In the genomic region with DNA sequence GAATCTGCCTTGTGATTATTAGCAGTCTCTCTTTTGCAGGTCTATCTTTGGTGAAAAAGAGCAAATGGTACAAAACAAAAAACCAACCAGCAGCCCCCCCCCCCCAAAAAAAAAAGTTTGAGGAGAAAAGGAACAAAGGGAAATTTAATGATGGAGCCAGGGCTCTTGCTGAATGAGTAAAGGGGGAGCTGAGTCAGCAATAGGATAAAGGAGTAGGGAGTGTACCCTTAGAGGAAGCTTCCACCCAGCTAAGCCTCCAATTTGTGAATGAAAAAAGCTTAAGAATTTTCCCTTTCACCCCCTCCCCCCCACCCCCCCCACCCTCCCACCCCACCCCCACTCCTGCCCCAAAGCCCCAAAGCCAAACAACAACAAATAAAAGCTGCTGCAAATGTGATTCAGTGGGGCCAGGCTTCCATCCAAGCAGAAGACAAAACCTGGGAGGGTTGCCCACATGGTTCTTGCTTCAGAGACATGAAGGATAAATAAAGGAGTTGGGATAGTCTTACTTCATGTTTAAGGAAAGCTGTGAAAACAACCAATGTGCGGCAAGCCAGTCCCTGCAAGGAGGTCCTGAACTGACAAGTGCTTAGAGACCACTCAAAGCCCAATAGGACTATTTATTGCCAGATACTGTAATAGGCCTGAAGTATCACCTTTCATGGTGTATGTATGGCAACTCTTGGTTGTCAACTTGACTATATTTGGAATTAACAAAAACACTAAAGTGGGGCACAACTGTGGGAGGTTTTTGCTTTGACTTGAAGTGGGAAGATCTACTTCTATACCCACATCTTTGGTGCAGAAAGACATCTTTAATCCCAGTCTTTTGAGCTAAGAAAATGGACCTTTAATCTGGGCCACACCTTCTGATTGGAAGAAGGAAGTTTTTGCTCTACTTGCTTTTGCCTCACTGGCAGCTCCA, we compare ENCODE assay signal across 23 mouse cellular contexts. TPM values are rescaled to one million over a fixed set of nuclear protein-coding genes. Genes with fewer than 3 reads are reported as not detected.
A peak's percentile ranks its signal among the peaks of the same experiment; 100 is the strongest.
DNase-seq lines count a peak whose midpoint lies in the region; ATAC-seq and TF ChIP-seq lines count a peak whose summit lies in the region.
"Had no signal": no experiment of that assay in that cellular context is flagged by ENCODE, and none has a peak within 500 bp of the region (broad histone marks: within the 10 kb centered on the region; RNA-seq: fewer than 3 reads in every experiment).

No protein-coding gene starts in this region.

- H3K9ac ChIP-seq in forebrain, embryonic 15.5 days (replicated peaks) = no peak overlapping the region
- no peak overlapping the region for H3K9ac ChIP-seq in forebrain, embryonic 14.5 days (ENCODE audit: low read length)
- no peak overlapping the region for H3K9ac ChIP-seq in midbrain, embryonic 11.5 days (ENCODE audit: low read length)
- no peak overlapping the region for H3K9ac ChIP-seq in midbrain, embryonic 13.5 days (replicated peaks)
- H3K9ac ChIP-seq in ES-Bruce4 (ENCODE audit: low read depth, poor library complexity, severe bottlenecking) = no peak overlapping the region; the same call in 1 of the 2 replicates
- H3K9ac ChIP-seq in midbrain, embryonic 15.5 days = no peak overlapping the region
- H3K9ac ChIP-seq: embryonic facial prominence, embryonic 15.5 days; hindbrain, embryonic 14.5 days; intestine, embryonic 15.5 days; limb, embryonic 12.5 days; liver, embryonic 13.5 days; lung, embryonic 14.5 days; neural tube, embryonic 15.5 days had no signal

- no peak for TF ChIP-seq POLR2A in ES-Bruce4 (IDR thresholded peaks at IDR 0.05; ENCODE audit: insufficient read depth, low read length)

- H3K4me3 ChIP-seq in forebrain, embryonic 15.5 days = no peak overlapping the region
- H3K4me3 ChIP-seq in forebrain, embryonic 14.5 days (ENCODE audit: low read depth, low read length) = no peak overlapping the region
- H3K4me3 ChIP-seq in midbrain, embryonic 11.5 days (ENCODE audit: low read depth, low read length) = no peak overlapping the region
- no peak overlapping the region for H3K4me3 ChIP-seq in midbrain, embryonic 13.5 days (replicated peaks)
- H3K4me3 ChIP-seq in ES-Bruce4 (ENCODE audit: low read depth, low read length) = no peak overlapping the region
- no peak overlapping the region for H3K4me3 ChIP-seq in left cerebral cortex, adult 2 months
- no peak overlapping the region for H3K4me3 ChIP-seq in midbrain, embryonic 15.5 days
- H3K4me3 ChIP-seq: embryonic facial prominence, embryonic 15.5 days; forebrain, embryonic 10.5 days; heart, adult 2 months; intestine, embryonic 15.5 days; limb, embryonic 12.5 days; liver, embryonic 13.5 days; neural tube, embryonic 15.5 days had no signal

- H3K27ac ChIP-seq in forebrain, embryonic 15.5 days (replicated peaks) = no peak overlapping the region
- no peak overlapping the region for H3K27ac ChIP-seq in forebrain, embryonic 14.5 days (ENCODE audit: low read depth, low read length)
- no peak overlapping the region for H3K27ac ChIP-seq in midbrain, embryonic 11.5 days (ENCODE audit: low read depth, low read length)
- H3K27ac ChIP-seq in midbrain, embryonic 13.5 days = no peak overlapping the region
- H3K27ac ChIP-seq in ES-Bruce4 (ENCODE audit: insufficient read depth, low read length) = peak overlapping the region; percentile 99
- no peak overlapping the region for H3K27ac ChIP-seq in left cerebral cortex, adult 2 months
- H3K27ac ChIP-seq in midbrain, embryonic 15.5 days = no peak overlapping the region
- H3K27ac ChIP-seq: embryonic facial prominence, embryonic 15.5 days; forebrain, embryonic 10.5 days; heart, adult 2 months; hindbrain, embryonic 14.5 days; intestine, embryonic 15.5 days; limb, embryonic 12.5 days; liver, embryonic 13.5 days; neural tube, embryonic 15.5 days had no signal

- no peaks in the 10 kb centered on the region for H3K27me3 ChIP-seq in forebrain, embryonic 15.5 days
- no peaks in the 10 kb centered on the region for H3K27me3 ChIP-seq in forebrain, embryonic 14.5 days (replicated peaks; ENCODE audit: control insufficient read depth, insufficient read depth, low read length)
- H3K27me3 ChIP-seq in midbrain, embryonic 11.5 days (ENCODE audit: control insufficient read depth, insufficient read depth, low read length) = no peaks in the 10 kb centered on the region
- H3K27me3 ChIP-seq in midbrain, embryonic 13.5 days = no peaks in the 10 kb centered on the region
- no peaks in the 10 kb centered on the region for H3K27me3 ChIP-seq in ES-Bruce4 (ENCODE audit: control insufficient read depth, insufficient read depth, low read length, poor library complexity, severe bottlenecking)
- no peaks in the 10 kb centered on the region for H3K27me3 ChIP-seq in midbrain, embryonic 15.5 days (replicated peaks)
- H3K27me3 ChIP-seq: embryonic facial prominence, embryonic 15.5 days; intestine, embryonic 15.5 days; limb, embryonic 12.5 days; liver, embryonic 13.5 days; neural tube, embryonic 15.5 days had no signal

- no peak for TF ChIP-seq CTCF in ES-Bruce4 (IDR thresholded peaks at IDR 0.05; ENCODE audit: low read depth, low read length)
- no peak for TF ChIP-seq CTCF in left cerebral cortex, adult 2 months (IDR thresholded peaks at IDR 0.05)

- H3K4me1 ChIP-seq in forebrain, embryonic 15.5 days = no peaks in the 10 kb centered on the region
- H3K4me1 ChIP-seq in forebrain, embryonic 14.5 days (ENCODE audit: control insufficient read depth, insufficient read depth, low read length) = no peaks in the 10 kb centered on the region
- H3K4me1 ChIP-seq in midbrain, embryonic 11.5 days (ENCODE audit: control insufficient read depth, insufficient read depth, low read length) = no peaks in the 10 kb centered on the region
- H3K4me1 ChIP-seq in midbrain, embryonic 13.5 days (replicated peaks) = no peaks in the 10 kb centered on the region
- peaks cover 9% of the 10 kb centered on the region for H3K4me1 ChIP-seq in ES-Bruce4 (ENCODE audit: control insufficient read depth, insufficient read depth, low read length)
- no peaks in the 10 kb centered on the region for H3K4me1 ChIP-seq in midbrain, embryonic 15.5 days
- H3K4me1 ChIP-seq: embryonic facial prominence, embryonic 15.5 days; forebrain, embryonic 10.5 days; intestine, embryonic 15.5 days; limb, embryonic 12.5 days; neural tube, embryonic 15.5 days had no signal

- TF ChIP-seq EP300 in ES-Bruce4 (IDR thresholded peaks at IDR 0.05; ENCODE audit: insufficient read depth, low read depth, low read length) = no peak

- H3K9me3 ChIP-seq in forebrain, embryonic 15.5 days = no peaks in the 10 kb centered on the region
- H3K9me3 ChIP-seq in forebrain, embryonic 14.5 days (replicated peaks; ENCODE audit: control insufficient read depth, low read length) = no peaks in the 10 kb centered on the region
- no peaks in the 10 kb centered on the region for H3K9me3 ChIP-seq in midbrain, embryonic 11.5 days (ENCODE audit: control insufficient read depth, low read length)
- H3K9me3 ChIP-seq in midbrain, embryonic 13.5 days = no peaks in the 10 kb centered on the region
- peaks cover 3% of the 10 kb centered on the region; the same call in 1 of the 2 replicates for H3K9me3 ChIP-seq in ES-Bruce4 (replicated peaks; ENCODE audit: control insufficient read depth, insufficient read depth, low read length, poor library complexity, severe bottlenecking)
- no peaks in the 10 kb centered on the region for H3K9me3 ChIP-seq in midbrain, embryonic 15.5 days
- H3K9me3 ChIP-seq: embryonic facial prominence, embryonic 15.5 days; forebrain, embryonic 10.5 days; intestine, embryonic 15.5 days; limb, embryonic 12.5 days; liver, embryonic 13.5 days; neural tube, embryonic 15.5 days had no signal

- 27% methylated on average over 1 of the region's 1 CpGs for WGBS in forebrain, embryonic 15.5 days
- WGBS in forebrain, embryonic 14.5 days = 39% methylated on average over 1 of the region's 1 CpGs
- 48% methylated on average over 1 of the region's 1 CpGs for WGBS in midbrain, embryonic 11.5 days
- WGBS in midbrain, embryonic 13.5 days = 46% methylated on average over 1 of the region's 1 CpGs
- WGBS in midbrain, embryonic 15.5 days = 41% methylated on average over 1 of the region's 1 CpGs

- DNase-seq in forebrain, embryonic 14.5 days (ENCODE audit: low spot score) = no peak
- DNase-seq in midbrain, embryonic 11.5 days (ENCODE audit: low spot score, missing footprints) = no peak
- peak; percentile 40 for DNase-seq in ZHBTc4 (ENCODE audit: low read depth, low spot score)
- no peak for DNase-seq in left cerebral cortex, adult 2 months (ENCODE audit: extremely low spot score in 1 of 2, low spot score in 2 of 2)
- DNase-seq: B cell, adult 2 months; cerebellum, adult 11 months; cerebellum, postnatal 10 days; heart, adult 2 months; heart, postnatal 36 days; kidney, postnatal 36 days; liver, embryonic 13.5 days; lung, embryonic 14.5 days had no signal

- no peak overlapping the region for H3K4me2 ChIP-seq in forebrain, embryonic 15.5 days (replicated peaks)
- no peak overlapping the region for H3K4me2 ChIP-seq in forebrain, embryonic 14.5 days (ENCODE audit: low read length)
- no peak overlapping the region for H3K4me2 ChIP-seq in midbrain, embryonic 11.5 days
- no peak overlapping the region for H3K4me2 ChIP-seq in midbrain, embryonic 13.5 days (replicated peaks)
- H3K4me2 ChIP-seq in midbrain, embryonic 15.5 days = no peak overlapping the region
- H3K4me2 ChIP-seq: embryonic facial prominence, embryonic 15.5 days; hindbrain, embryonic 14.5 days; intestine, embryonic 15.5 days; limb, embryonic 12.5 days; liver, embryonic 13.5 days; lung, embryonic 14.5 days; neural tube, embryonic 15.5 days had no signal

- ATAC-seq in forebrain, embryonic 15.5 days (replicated peaks) = 0 out of 2 replicates have a peak, but pooled peaks have one; percentile 35
- ATAC-seq in forebrain, embryonic 14.5 days = no peak
- 0 out of 2 replicates have a peak, but pooled peaks have one; percentile 42 for ATAC-seq in midbrain, embryonic 11.5 days (ENCODE audit: low FRiP score)
- ATAC-seq in midbrain, embryonic 13.5 days = no peak
- no peak for ATAC-seq in midbrain, embryonic 15.5 days (replicated peaks)
- ATAC-seq: intestine, embryonic 15.5 days; midbrain, embryonic 16.5 days had no signal

- H3K36me3 ChIP-seq in forebrain, embryonic 15.5 days = peaks cover 29% of the 10 kb centered on the region
- peaks cover 26% of the 10 kb centered on the region for H3K36me3 ChIP-seq in forebrain, embryonic 14.5 days (ENCODE audit: control insufficient read depth, insufficient read depth, low read length)
- peaks cover 5% of the 10 kb centered on the region; the same call in 1 of the 2 replicates for H3K36me3 ChIP-seq in midbrain, embryonic 11.5 days (ENCODE audit: control insufficient read depth, insufficient read depth, low read length)
- H3K36me3 ChIP-seq in midbrain, embryonic 13.5 days = peaks cover 28% of the 10 kb centered on the region
- peaks cover 35% of the 10 kb centered on the region for H3K36me3 ChIP-seq in ES-Bruce4 (ENCODE audit: control insufficient read depth, insufficient read depth, low read length, poor library complexity, severe bottlenecking)
- H3K36me3 ChIP-seq in midbrain, embryonic 15.5 days (replicated peaks) = peaks cover 18% of the 10 kb centered on the region

- intact Hi-C loops in left cerebral cortex, adult 2 months (cut with DNase I) = no loop called here

RNA-seq across cellular contexts. Expression of gene Sec61g, which starts 9.3 kb away (rescaled TPM):
- 25.3 and 37.7 TPM in 2 replicates for polyA plus RNA-seq in forebrain, embryonic 15.5 days (2015; fragmentation: Nextera tagmentation; extraction: Ambion mirVana)
- 27.0 and 36.9 TPM in 2 replicates for polyA plus RNA-seq in forebrain, embryonic 14.5 days (2014; fragmentation: Nextera tagmentation; extraction: Ambion mirVana)
- polyA plus RNA-seq in midbrain, embryonic 11.5 days (2014; fragmentation: Nextera tagmentation; extraction: Ambion mirVana) = 40.4 and 42.1 TPM in 2 replicates
- polyA plus RNA-seq in midbrain, embryonic 13.5 days (2015; fragmentation: Nextera tagmentation; extraction: Ambion mirVana) = 39.6 and 43.3 TPM in 2 replicates
- polyA plus RNA-seq in ES-Bruce4 (2011; ENCODE audit: insufficient read depth, insufficient read length, low read depth, missing spikeins) = 6.2 and 8.9 TPM in 2 replicates
- 10 to 100 TPM in 1 of 2 experiments, 1 to 10 TPM in 1; 7.9 to 12.4 TPM for total RNA-seq in left cerebral cortex, adult 2 months (2021)
- polyA plus RNA-seq in midbrain, embryonic 15.5 days (2015; fragmentation: Nextera tagmentation; extraction: Ambion mirVana) = 31.1 and 36.0 TPM in 2 replicates

Comparison
In these comparisons a context has a peak if more than half of its experiments do, and no peak if none do; other contexts are left out.
1. ATAC-seq: peak in forebrain, embryonic 15.5 days (single experiment) and midbrain, embryonic 11.5 days (single experiment); none in forebrain, embryonic 14.5 days (single experiment), midbrain, embryonic 13.5 days (single experiment) and midbrain, embryonic 15.5 days (single experiment).